8 mouse cellular contexts compared by ENCODE assay signal in the genomic region with DNA sequence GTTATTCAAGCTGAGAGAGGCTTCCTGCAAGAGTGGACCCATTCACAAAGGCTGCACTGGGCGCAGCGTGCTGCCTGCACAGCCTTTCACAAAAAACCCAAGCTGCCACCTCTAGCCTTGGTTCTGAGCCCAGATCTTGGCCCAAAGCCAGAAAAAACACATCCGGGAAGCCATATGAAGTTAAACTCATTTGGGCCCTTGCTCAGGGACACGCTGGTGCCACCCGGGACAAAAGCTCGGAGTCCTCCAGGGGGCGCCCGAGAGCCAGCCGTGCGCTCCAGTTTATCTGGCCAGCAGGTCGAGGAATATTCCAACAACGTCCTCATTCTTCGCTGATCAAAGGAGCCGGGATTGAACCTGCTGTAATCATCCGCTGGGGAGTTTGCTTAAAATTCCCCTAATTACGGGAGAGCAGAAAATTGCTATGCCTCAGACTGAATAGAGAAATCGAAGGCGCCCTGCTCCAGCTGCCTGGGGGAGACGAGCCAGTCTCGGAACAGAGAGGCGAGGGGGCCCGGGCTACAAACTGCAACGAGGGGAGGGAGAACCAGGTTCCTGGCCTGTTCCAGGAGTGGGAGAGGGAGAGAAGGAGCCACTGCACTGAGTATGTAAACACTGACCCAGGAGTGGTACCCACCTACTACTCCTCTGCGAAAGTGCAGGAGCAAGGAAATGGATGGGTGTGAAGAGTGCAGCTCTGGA.
DNase-seq lines count a peak whose midpoint lies in the region; ATAC-seq lines count a peak whose summit lies in the region.

No protein-coding gene starts in this region.

- H3K4me1 ChIP-seq in embryonic facial prominence, embryonic 10.5 days = peaks cover 11% of the 10 kb centered on the region
- H3K4me1 ChIP-seq in intestine, embryonic 16.5 days (ENCODE audit: control insufficient read depth, insufficient read depth, low read length) = no peaks in the 10 kb centered on the region
- H3K4me1 ChIP-seq in midbrain, embryonic 15.5 days = peaks cover 40% of the 10 kb centered on the region

- H3K9me3 ChIP-seq in embryonic facial prominence, embryonic 10.5 days = no peaks in the 10 kb centered on the region
- no peaks in the 10 kb centered on the region for H3K9me3 ChIP-seq in intestine, embryonic 16.5 days (ENCODE audit: control insufficient read depth, low read length)
- no peaks in the 10 kb centered on the region for H3K9me3 ChIP-seq in midbrain, embryonic 15.5 days

- WGBS in embryonic facial prominence, embryonic 10.5 days = 9% methylated on average over 24 of the region's 24 CpGs
- WGBS in intestine, embryonic 16.5 days = 13% methylated on average over 24 of the region's 24 CpGs
- 7% methylated on average over 24 of the region's 24 CpGs for WGBS in midbrain, embryonic 15.5 days

- H3K4me3 ChIP-seq in embryonic facial prominence, embryonic 10.5 days = peak overlapping the region; percentile 37
- H3K4me3 ChIP-seq in intestine, embryonic 16.5 days (ENCODE audit: low read length) = no peak overlapping the region
- no peak overlapping the region for H3K4me3 ChIP-seq in midbrain, embryonic 15.5 days

- H3K36me3 ChIP-seq in embryonic facial prominence, embryonic 10.5 days (replicated peaks) = no peaks in the 10 kb centered on the region
- H3K36me3 ChIP-seq in intestine, embryonic 16.5 days (ENCODE audit: control insufficient read depth, insufficient read depth, low read length) = no peaks in the 10 kb centered on the region
- H3K36me3 ChIP-seq in midbrain, embryonic 15.5 days (replicated peaks) = no peaks in the 10 kb centered on the region

- peaks cover 73% of the 10 kb centered on the region for H3K27me3 ChIP-seq in embryonic facial prominence, embryonic 10.5 days (replicated peaks; ENCODE audit: low read depth, poor library complexity, severe bottlenecking)
- H3K27me3 ChIP-seq in intestine, embryonic 16.5 days (replicated peaks; ENCODE audit: control insufficient read depth, insufficient read depth, low read length) = peaks cover 21% of the 10 kb centered on the region
- H3K27me3 ChIP-seq in midbrain, embryonic 15.5 days (replicated peaks) = no peaks in the 10 kb centered on the region

- H3K9ac ChIP-seq in intestine, embryonic 16.5 days (ENCODE audit: low read depth, low read length) = no peak overlapping the region
- H3K9ac ChIP-seq in midbrain, embryonic 15.5 days = peak overlapping the region; percentile 4; the same call in 1 of the 2 replicates

- no peak for ATAC-seq in intestine, embryonic 16.5 days
- ATAC-seq in midbrain, embryonic 15.5 days (replicated peaks) = peak; percentile 60
- no peak for ATAC-seq in inflammation-experienced regulatory T-cells, adult 6 months

- intact Hi-C loops in left cerebral cortex, postnatal 10 days (cut with DNase I) = loop anchor here (5.0 kb wide), 2 partner anchors 52 to 178 kb away; a partner anchor contains a TSS

- no peak overlapping the region for H3K27ac ChIP-seq in embryonic facial prominence, embryonic 10.5 days (replicated peaks)
- H3K27ac ChIP-seq in intestine, embryonic 16.5 days (ENCODE audit: low read length) = no peak overlapping the region
- peak overlapping the region; percentile 45 for H3K27ac ChIP-seq in midbrain, embryonic 15.5 days

- H3K4me2 ChIP-seq in intestine, embryonic 16.5 days (ENCODE audit: low read depth, low read length) = peak overlapping the region; percentile 28; the same call in 1 of the 2 replicates
- peak overlapping the region; percentile 31 for H3K4me2 ChIP-seq in midbrain, embryonic 15.5 days

- DNase-seq in adrenal gland, postnatal 14 days = peak; percentile 92
- peak; percentile 86 for DNase-seq in embryonic facial prominence, embryonic 10.5 days (ENCODE audit: low spot score)
- peak; percentile 16 for DNase-seq in gonadal fat pad, adult 2 months (ENCODE audit: low read depth)
- DNase-seq in left cerebral cortex, postnatal 10 days (ENCODE audit: extremely low spot score in 1 of 2, low spot score in 2 of 2) = peak; percentile 80 to 84
- DNase-seq in spleen, postnatal 10 days (ENCODE audit: low spot score in 2 of 2) = peak; percentile 37 to 73

Comparison
In these comparisons a context has a peak if more than half of its experiments do, and no peak if none do; other contexts are left out.
1. DNase-seq: peak in every context shown above with its lines; median percentile 92 in adrenal gland, postnatal 14 days; 86 in embryonic facial prominence, embryonic 10.5 days; 82 in left cerebral cortex, postnatal 10 days; 55 in spleen, postnatal 10 days; 16 in gonadal fat pad, adult 2 months.